Mouse (Mus musculus): ENCODE measurements around the gene Hs3st3b1. TPM values are rescaled to one million over a fixed set of nuclear protein-coding genes. Genes with fewer than 3 reads are reported as not detected.

Gene Hs3st3b1
- polyA plus RNA-seq, 1 experiment from 2014 or later, result 1.8 TPM

DNA sequence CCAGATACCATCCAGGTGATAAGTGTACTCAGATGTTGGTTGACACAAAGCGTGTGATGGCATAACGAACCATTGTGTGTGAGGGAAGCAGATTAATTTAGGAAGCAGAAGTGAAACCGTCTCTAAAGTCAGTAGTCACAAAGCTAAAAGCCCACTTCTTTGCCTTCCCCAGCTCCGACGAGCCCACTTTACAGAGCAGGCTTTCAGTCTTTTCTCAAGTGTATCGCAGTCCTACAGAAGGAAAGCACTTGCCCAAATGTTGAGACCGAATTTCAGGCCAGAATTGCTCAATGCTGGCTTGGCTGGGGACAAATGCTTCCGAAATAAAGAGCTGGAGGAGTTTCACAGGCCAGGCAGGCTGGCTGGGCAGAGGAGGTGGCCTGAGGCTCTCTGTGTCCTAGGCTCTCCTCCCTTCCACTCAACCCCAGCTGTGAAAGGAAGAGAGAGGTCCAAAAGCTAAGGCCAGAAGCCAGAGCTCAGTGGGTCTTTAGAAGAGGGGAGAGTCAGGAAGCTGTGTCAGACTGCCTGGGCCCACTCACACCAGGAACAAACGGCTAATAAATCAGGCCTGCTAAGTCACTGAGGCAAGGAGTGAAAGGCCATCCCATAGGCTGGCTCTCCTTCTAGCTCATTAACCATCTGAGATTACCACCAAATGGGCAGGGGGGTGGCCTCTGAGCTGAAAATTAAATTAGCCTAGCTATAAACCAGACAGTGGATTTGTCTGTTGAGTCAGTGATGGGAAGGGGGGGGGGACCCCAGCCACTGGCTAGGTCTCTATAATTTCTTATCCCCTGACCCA lies 15.3 kb downstream of the Hs3st3b1 start:
- Histone ChIP-seq H3K36me3 (no peaks in the 10 kb centered on the region), H3K27me3 (peaks cover 3% of the 10 kb centered on the region; the same call in 1 of the 2 replicates), H3K9ac (no peak overlapping the region), H3K9me3 (replicated peaks) (no peaks in the 10 kb centered on the region), H3K27ac (no peak overlapping the region), H3K4me2 (no peak overlapping the region), H3K4me3 (no peak overlapping the region), H3K4me1 (replicated peaks) (peaks cover 9% of the 10 kb centered on the region; the same call in 1 of the 2 replicates)
- 76% methylated on average over 9 of the region's 9 CpGs for WGBS
- ATAC-seq (replicated peaks; ENCODE audit: insufficient number of reproducible peaks, insufficient read depth, low FRiP score, low read depth), result no peak

- no peaks in the 10 kb centered on the region for H3K36me3 ChIP-seq
- ATAC-seq (replicated peaks; ENCODE audit: insufficient number of reproducible peaks, insufficient read depth, low FRiP score, low read depth), result no peak
- no peak overlapping the region for H3K4me2 ChIP-seq
- no peak overlapping the region for H3K27ac ChIP-seq
- no peak overlapping the region for H3K9ac ChIP-seq
- no peaks in the 10 kb centered on the region for H3K9me3 ChIP-seq (replicated peaks)
- H3K4me3 ChIP-seq, result no peak overlapping the region
- peaks cover 3% of the 10 kb centered on the region; the same call in 1 of the 2 replicates for H3K27me3 ChIP-seq
- H3K4me1 ChIP-seq (replicated peaks), result peaks cover 3% of the 10 kb centered on the region; the same call in 1 of the 2 replicates
- 56% methylated on average over 4 of the region's 4 CpGs for WGBS
These were observed 17.3 kb downstream of the Hs3st3b1 start for GRCm38 (mm10) chr11:63904787-63905186.

DNA sequence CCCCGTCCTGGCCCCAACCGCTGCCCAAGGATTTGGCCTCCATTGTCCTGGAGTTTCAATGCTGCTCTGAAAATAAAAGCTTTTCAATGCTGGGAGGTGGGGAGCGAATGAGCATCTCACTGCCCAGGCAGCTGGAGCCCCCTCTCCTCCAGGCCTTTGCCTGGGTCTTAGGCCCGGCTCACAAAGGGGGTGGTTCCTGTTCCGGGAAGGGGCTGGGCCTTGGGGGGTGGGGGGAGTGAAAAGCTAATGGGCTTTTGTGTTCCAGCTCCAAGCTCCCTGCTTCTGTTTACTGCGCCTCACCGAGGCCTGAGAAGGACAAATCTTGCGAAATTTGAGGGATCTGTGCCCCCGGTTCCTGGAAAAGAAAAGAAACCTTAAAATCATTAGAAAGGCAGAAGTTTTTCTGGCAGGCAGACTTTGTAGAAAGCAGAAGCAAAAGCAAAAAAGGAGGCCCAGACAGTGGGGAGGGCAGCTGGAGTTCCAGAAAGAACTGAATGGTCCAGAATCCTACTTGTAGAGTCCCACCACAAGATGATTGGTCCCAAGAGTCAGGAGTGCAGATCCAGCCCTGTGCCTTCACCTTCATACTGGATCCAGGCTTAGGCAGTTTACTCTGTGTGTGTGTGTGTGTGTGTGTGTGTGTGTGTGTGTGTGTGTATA lies 23.5 kb downstream of the Hs3st3b1 start:
- no peak overlapping the region for H3K4me2 ChIP-seq
- H3K27me3 ChIP-seq, result peaks cover 3% of the 10 kb centered on the region; the same call in 1 of the 2 replicates
- no peaks in the 10 kb centered on the region for H3K9me3 ChIP-seq (replicated peaks)
- WGBS, result 54% methylated on average over 9 of the region's 9 CpGs
- no peak for ATAC-seq (replicated peaks; ENCODE audit: insufficient number of reproducible peaks, insufficient read depth, low FRiP score, low read depth)
- no peak overlapping the region for H3K9ac ChIP-seq
- no peak overlapping the region for H3K4me3 ChIP-seq
- no peaks in the 10 kb centered on the region for H3K4me1 ChIP-seq (replicated peaks)
- H3K36me3 ChIP-seq, result no peaks in the 10 kb centered on the region
- no peak overlapping the region for H3K27ac ChIP-seq

GRCm38 (mm10) chr11:63897856-63898508 lies 24.1 kb downstream of the Hs3st3b1 start:
- Histone ChIP-seq H3K9ac (no peak overlapping the region), H3K9me3 (replicated peaks) (no peaks in the 10 kb centered on the region), H3K27me3 (peaks cover under 1% of the 10 kb centered on the region; the same call in 1 of the 2 replicates), H3K4me3 (no peak overlapping the region), H3K27ac (no peak overlapping the region), H3K4me1 (replicated peaks) (no peaks in the 10 kb centered on the region), H3K36me3 (no peaks in the 10 kb centered on the region), H3K4me2 (no peak overlapping the region)
- 76% methylated on average over 13 of the region's 13 CpGs for WGBS
- no peak for ATAC-seq (replicated peaks; ENCODE audit: insufficient number of reproducible peaks, insufficient read depth, low FRiP score, low read depth)

DNA sequence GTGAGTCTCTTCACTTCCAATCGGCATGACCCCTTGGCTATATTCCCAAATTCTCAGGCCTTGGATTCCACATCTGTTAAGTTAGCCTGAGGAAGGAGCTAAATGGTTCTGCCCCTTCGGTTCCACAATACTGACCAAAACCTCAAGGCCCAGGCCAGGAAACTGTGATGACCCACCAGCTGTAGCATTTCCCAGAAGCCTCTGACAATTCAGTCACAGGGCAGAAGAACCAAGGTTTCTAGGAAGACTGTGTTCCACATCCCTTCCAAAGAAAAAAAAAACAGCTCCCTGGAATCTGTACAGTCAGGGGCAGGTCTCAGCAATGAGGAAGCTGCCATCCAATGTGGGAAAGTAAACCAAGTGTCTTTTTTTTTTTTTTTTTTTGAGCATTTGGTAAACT lies 25.1 kb downstream of the Hs3st3b1 start:
- no peaks in the 10 kb centered on the region for H3K36me3 ChIP-seq
- no peaks in the 10 kb centered on the region for H3K9me3 ChIP-seq (replicated peaks)
- WGBS, result 61% methylated on average over 2 of the region's 2 CpGs
- no peaks in the 10 kb centered on the region for H3K4me1 ChIP-seq (replicated peaks)
- H3K4me2 ChIP-seq, result no peak overlapping the region
- no peak overlapping the region for H3K4me3 ChIP-seq
- H3K27ac ChIP-seq, result no peak overlapping the region
- ATAC-seq (replicated peaks; ENCODE audit: insufficient number of reproducible peaks, insufficient read depth, low FRiP score, low read depth), result no peak
- no peaks in the 10 kb centered on the region for H3K27me3 ChIP-seq
- no peak overlapping the region for H3K9ac ChIP-seq

- H3K9me3 ChIP-seq (replicated peaks), result no peaks in the 10 kb centered on the region
- H3K27me3 ChIP-seq, result no peaks in the 10 kb centered on the region
- H3K4me2 ChIP-seq, result no peak overlapping the region
- H3K4me3 ChIP-seq, result no peak overlapping the region
- ATAC-seq (replicated peaks; ENCODE audit: insufficient number of reproducible peaks, insufficient read depth, low FRiP score, low read depth), result no peak
- no peaks in the 10 kb centered on the region for H3K36me3 ChIP-seq
- WGBS, result 68% methylated on average over 6 of the region's 6 CpGs
- no peak overlapping the region for H3K27ac ChIP-seq
- no peak overlapping the region for H3K9ac ChIP-seq
- 0 out of 2 replicates have a peak, but pooled peaks cover 3% of the 10 kb centered on the region for H3K4me1 ChIP-seq (replicated peaks)
These were observed 27.9 kb downstream of the Hs3st3b1 start for GRCm38 (mm10) chr11:63894188-63894587.

DNA sequence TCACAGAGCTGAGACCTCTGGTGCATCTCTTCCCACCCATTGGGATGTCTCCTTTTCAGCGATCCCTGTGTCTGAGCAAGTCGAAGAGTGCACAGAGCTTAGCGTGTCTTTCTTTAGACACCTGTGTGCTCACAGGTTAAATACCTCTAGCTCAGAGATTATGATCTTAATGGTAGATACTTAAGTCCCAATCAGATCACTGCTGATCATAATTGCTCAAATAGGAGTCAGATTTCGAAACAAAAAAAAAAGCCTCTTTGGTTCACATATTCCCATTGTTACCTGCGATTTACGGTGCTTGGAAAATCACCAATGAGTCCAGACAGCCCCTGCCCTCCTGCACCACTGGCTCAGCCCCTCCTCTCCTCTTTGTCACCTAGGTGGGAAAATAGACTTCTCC lies 28.5 kb downstream of the Hs3st3b1 start:
- WGBS, result 89% methylated on average over 6 of the region's 6 CpGs
- Histone ChIP-seq H3K9me3 (replicated peaks) (no peaks in the 10 kb centered on the region), H3K9ac (no peak overlapping the region)

GRCm38 (mm10) chr11:63891479-63892020 lies 30.5 kb downstream of the Hs3st3b1 start:
- no peak overlapping the region for H3K9ac ChIP-seq
- 0 out of 2 replicates have a peak, but pooled peaks cover 3% of the 10 kb centered on the region for H3K4me1 ChIP-seq (replicated peaks)
- WGBS, result 53% methylated on average over 7 of the region's 7 CpGs
- no peaks in the 10 kb centered on the region for H3K27me3 ChIP-seq
- H3K4me3 ChIP-seq, result no peak overlapping the region
- H3K36me3 ChIP-seq, result no peaks in the 10 kb centered on the region
- no peak for ATAC-seq (replicated peaks; ENCODE audit: insufficient number of reproducible peaks, insufficient read depth, low FRiP score, low read depth)
- no peak overlapping the region for H3K4me2 ChIP-seq
- no peaks in the 10 kb centered on the region for H3K9me3 ChIP-seq (replicated peaks)
- no peak overlapping the region for H3K27ac ChIP-seq

More for the DNA sequence above, 28.5 kb downstream of the Hs3st3b1 start:
- no peak overlapping the region for H3K4me3 ChIP-seq
- no peak for ATAC-seq (replicated peaks; ENCODE audit: insufficient number of reproducible peaks, insufficient read depth, low FRiP score, low read depth)
- H3K36me3 ChIP-seq, result no peaks in the 10 kb centered on the region
- H3K27ac ChIP-seq, result no peak overlapping the region
- H3K27me3 ChIP-seq, result no peaks in the 10 kb centered on the region
- 0 out of 2 replicates have a peak, but pooled peaks cover 3% of the 10 kb centered on the region for H3K4me1 ChIP-seq (replicated peaks)
- no peak overlapping the region for H3K4me2 ChIP-seq

- Histone ChIP-seq H3K27me3 (no peaks in the 10 kb centered on the region), H3K9me3 (replicated peaks) (no peaks in the 10 kb centered on the region), H3K27ac (no peak overlapping the region), H3K4me2 (no peak overlapping the region), H3K9ac (no peak overlapping the region), H3K4me1 (replicated peaks) (no peaks in the 10 kb centered on the region), H3K4me3 (no peak overlapping the region), H3K36me3 (no peaks in the 10 kb centered on the region)
- WGBS, result 83% methylated on average over 3 of the region's 3 CpGs
- no peak for ATAC-seq (replicated peaks; ENCODE audit: insufficient number of reproducible peaks, insufficient read depth, low FRiP score, low read depth)
These were observed 38.7 kb downstream of the Hs3st3b1 start for GRCm38 (mm10) chr11:63883385-63883784.

DNA sequence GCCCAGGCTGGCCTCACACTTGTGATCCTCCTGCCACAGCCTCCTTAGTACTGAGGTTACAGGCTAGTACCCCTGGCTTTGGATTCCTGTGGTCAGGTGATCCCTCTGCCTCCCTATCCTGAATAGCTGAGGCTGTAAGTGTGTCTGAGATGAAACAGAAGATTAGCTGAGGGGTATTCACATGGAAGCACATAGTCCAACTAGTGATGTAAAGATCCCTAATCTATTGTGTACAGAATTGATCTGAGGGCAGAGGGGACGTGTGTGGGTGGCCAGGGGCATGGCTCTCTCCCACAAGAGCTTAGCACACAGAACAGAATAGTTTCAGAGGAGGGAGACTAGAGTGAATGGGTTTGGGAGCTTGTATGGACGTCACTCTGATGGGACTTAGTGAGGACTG lies 41.8 kb downstream of the Hs3st3b1 start:
- H3K27ac ChIP-seq, result no peak overlapping the region
- no peak overlapping the region for H3K4me2 ChIP-seq
- no peak for ATAC-seq (replicated peaks; ENCODE audit: insufficient number of reproducible peaks, insufficient read depth, low FRiP score, low read depth)
- no peaks in the 10 kb centered on the region for H3K4me1 ChIP-seq (replicated peaks)
- H3K27me3 ChIP-seq, result no peaks in the 10 kb centered on the region
- WGBS, result 70% methylated on average over 2 of the region's 2 CpGs
- H3K4me3 ChIP-seq, result no peak overlapping the region
- no peaks in the 10 kb centered on the region for H3K9me3 ChIP-seq (replicated peaks)
- no peaks in the 10 kb centered on the region for H3K36me3 ChIP-seq
- no peak overlapping the region for H3K9ac ChIP-seq

GRCm38 (mm10) chr11:63879261-63879660 lies 42.8 kb downstream of the Hs3st3b1 start:
- 31% methylated on average over 10 of the region's 10 CpGs for WGBS
- H3K9me3 ChIP-seq (replicated peaks), result no peaks in the 10 kb centered on the region
- no peak overlapping the region for H3K27ac ChIP-seq
- H3K4me1 ChIP-seq (replicated peaks), result no peaks in the 10 kb centered on the region
- no peak for ATAC-seq (replicated peaks; ENCODE audit: insufficient number of reproducible peaks, insufficient read depth, low FRiP score, low read depth)
- no peak overlapping the region for H3K9ac ChIP-seq
- no peak overlapping the region for H3K4me3 ChIP-seq
- no peaks in the 10 kb centered on the region for H3K36me3 ChIP-seq
- H3K27me3 ChIP-seq, result no peaks in the 10 kb centered on the region
- H3K4me2 ChIP-seq, result no peak overlapping the region
